Mouse (Mus musculus) forebrain, embryonic 14.5 days (tissue): ENCODE data around the gene Dcaf4. TPM values are rescaled to one million over a fixed set of nuclear protein-coding genes. Genes with fewer than 3 reads are reported as not detected.
A peak's percentile ranks its signal among the peaks of the same experiment; 100 is the strongest.

Experiments
- ATAC-seq: fragments of 200-750 bp; cut with Nextera tagmentation; 2 replicates; pipeline ENCODE4 v1.8.0; 2017; ENCODE audit warnings: mild to moderate bottlenecking, moderate library complexity
- DNase-seq: peaks from one replicate; pipeline ENCODE4 v3.0.0-alpha.2; 2015; ENCODE audit warnings: low spot score
- H3K27ac ChIP-seq: fragments of 300-500 bp; sonication (generic); 2 replicates; pipeline ENCODE4 v1.5.1; 2014; ENCODE audit warnings: low read depth, mild to moderate bottlenecking, control low read depth, low read length, moderate library complexity
- H3K27me3 ChIP-seq: fragments of 300-500 bp; sonication (generic); replicated peaks from 2 replicates; pipeline ENCODE4 v1.6.1; 2014; ENCODE audit warnings: low read length, control low read depth, mixed read lengths; ENCODE audit not compliant: control insufficient read depth, insufficient read depth
- H3K36me3 ChIP-seq: fragments of 300-500 bp; sonication (generic); 2 replicates; pipeline ENCODE4 v1.6.1; 2014; ENCODE audit warnings: low read length, control low read depth; ENCODE audit not compliant: control insufficient read depth, insufficient read depth
- H3K4me1 ChIP-seq: fragments of 300-500 bp; sonication (generic); 2 replicates; pipeline ENCODE4 v1.6.1; 2014; ENCODE audit warnings: antibody characterized with exemption, low read length, control low read depth; ENCODE audit not compliant: control insufficient read depth, insufficient read depth
- H3K4me2 ChIP-seq: fragments of 300-500 bp; sonication (generic); 2 replicates; pipeline ENCODE4 v1.6.1; 2014; ENCODE audit warnings: mild to moderate bottlenecking, control low read depth, low read length
- H3K4me3 ChIP-seq: fragments of 300-500 bp; sonication (generic); 2 replicates; pipeline ENCODE4 v1.5.1; 2014; ENCODE audit warnings: low read depth, low read length, control low read depth
- H3K9ac ChIP-seq: fragments of 300-500 bp; sonication (generic); 2 replicates; pipeline ENCODE4 v1.6.1; 2014; ENCODE audit warnings: mild to moderate bottlenecking, low read length, control low read depth, moderate library complexity
- H3K9me3 ChIP-seq: fragments of 300-500 bp; sonication (generic); replicated peaks from 2 replicates; pipeline ENCODE4 v1.6.1; 2016; ENCODE audit warnings: low read length, control low read depth, mixed read lengths; ENCODE audit not compliant: control insufficient read depth
- WGBS: fragments of 180-500 bp; shearing (Covaris S2); extraction: QIAGEN DNeasy Blood & Tissue Kit; methylation state at CpG from one replicate; pipeline ENCODE4 v1.1.7; 2014; 5-methylcytosine and 5-hydroxymethylcytosine counted together
- polyA plus RNA-seq: library from polyadenylated mRNA; unstranded; fragments of >200 nt; fragmentation: Nextera tagmentation; extraction: Ambion mirVana; gene quantifications from 2 replicates; pipeline ENCODE4 v1.2.1, GENCODE M21; 2014

The Dcaf4 gene
- polyA plus RNA-seq, 1 experiment from 2014 or later = 41.9 TPM

- no peak for DNase-seq
- no peak overlapping the region for H3K4me3 ChIP-seq
- no peak overlapping the region for H3K9ac ChIP-seq
- no peak overlapping the region for H3K4me2 ChIP-seq
- H3K27ac ChIP-seq = no peak overlapping the region
- ATAC-seq = no peak
- no peaks in the 10 kb centered on the region for H3K36me3 ChIP-seq
- H3K27me3 ChIP-seq = peaks cover 9% of the 10 kb centered on the region; the same call in 1 of the 2 replicates
- H3K4me1 ChIP-seq = peaks cover 17% of the 10 kb centered on the region
- WGBS = 69% methylated on average over 5 of the region's 5 CpGs
- H3K9me3 ChIP-seq = no peaks in the 10 kb centered on the region
These were observed 36.6 kb upstream of the Dcaf4 start for GRCm38 (mm10) chr12:83483653-83484052.

GRCm38 (mm10) chr12:83484855-83485745 is 35.2 kb upstream of the Dcaf4 start:
- Histone ChIP-seq H3K9ac (peak overlapping the region; percentile 72), H3K9me3 (no peaks in the 10 kb centered on the region), H3K27ac (no peak overlapping the region), H3K36me3 (no peaks in the 10 kb centered on the region), H3K4me2 (peak overlapping the region; percentile 100), H3K4me3 (peak overlapping the region; percentile 65), H3K4me1 (peaks cover 21% of the 10 kb centered on the region), H3K27me3 (peaks cover 9% of the 10 kb centered on the region; the same call in 1 of the 2 replicates)
- DNase-seq (peak; percentile 70), ATAC-seq (peak; percentile 13; the same call in 1 of the 2 replicates)
- under 1% methylated on average over 24 of the region's 24 CpGs for WGBS

- peak overlapping the region; percentile 72 for H3K9ac ChIP-seq
- no peaks in the 10 kb centered on the region for H3K9me3 ChIP-seq
- DNase-seq (peak; percentile 57), ATAC-seq (peak; percentile 4; the same call in 1 of the 2 replicates)
- H3K27ac ChIP-seq = peak overlapping the region; percentile 83; the same call in 1 of the 2 replicates
- peak overlapping the region; percentile 100 for H3K4me2 ChIP-seq
- H3K4me1 ChIP-seq = peaks cover 21% of the 10 kb centered on the region
- peak overlapping the region; percentile 65 for H3K4me3 ChIP-seq
- WGBS = under 1% methylated on average over 53 of the region's 53 CpGs
- H3K36me3 ChIP-seq = no peaks in the 10 kb centered on the region
- peaks cover 9% of the 10 kb centered on the region; the same call in 1 of the 2 replicates for H3K27me3 ChIP-seq
These were observed 34.2 kb upstream of the Dcaf4 start for GRCm38 (mm10) chr12:83485911-83486670.

GRCm38 (mm10) chr12:83486671-83487461 is 33.4 kb upstream of the Dcaf4 start:
- peak; percentile 54 for DNase-seq
- H3K4me3 ChIP-seq = peak overlapping the region; percentile 65
- H3K36me3 ChIP-seq = no peaks in the 10 kb centered on the region
- ATAC-seq = peak; percentile 71
- H3K9ac ChIP-seq = peak overlapping the region; percentile 72
- peaks cover 21% of the 10 kb centered on the region for H3K4me1 ChIP-seq
- peak overlapping the region; percentile 100 for H3K4me2 ChIP-seq
- 1% methylated on average over 67 of the region's 73 CpGs for WGBS
- 0 out of 2 replicates have a peak, but pooled peaks cover 5% of the 10 kb centered on the region for H3K9me3 ChIP-seq
- peaks cover 9% of the 10 kb centered on the region; the same call in 1 of the 2 replicates for H3K27me3 ChIP-seq
- peak overlapping the region; percentile 83 for H3K27ac ChIP-seq

- Histone ChIP-seq H3K27me3 (peaks cover 9% of the 10 kb centered on the region; the same call in 1 of the 2 replicates), H3K27ac (peak within 1 kb of the TSS; percentile 83)
- peak; percentile 94 for ATAC-seq
These were observed 32.7 kb upstream of the Dcaf4 start, which contains the start of gene Dpf3 for GRCm38 (mm10) chr12:83487476-83487991. Dpf3 (minus strand) TSS chr12:83487716.

GRCm38 (mm10) chr12:83488211-83488941 is 31.9 kb upstream of the Dcaf4 start:
- under 1% methylated on average over 29 of the region's 29 CpGs for WGBS
- H3K27me3 ChIP-seq = peaks cover 9% of the 10 kb centered on the region; the same call in 1 of the 2 replicates
- peak overlapping the region; percentile 100 for H3K4me2 ChIP-seq
- H3K4me3 ChIP-seq = peak overlapping the region; percentile 65
- H3K27ac ChIP-seq = no peak overlapping the region
- 0 out of 2 replicates have a peak, but pooled peaks cover 5% of the 10 kb centered on the region for H3K9me3 ChIP-seq
- DNase-seq = no peak
- peaks cover 21% of the 10 kb centered on the region for H3K4me1 ChIP-seq
- H3K9ac ChIP-seq = peak overlapping the region; percentile 51
- H3K36me3 ChIP-seq = no peaks in the 10 kb centered on the region
- no peak for ATAC-seq

More at GRCm38 (mm10) chr12:83487476-83487991, 32.7 kb upstream of the Dcaf4 start, which contains the start of gene Dpf3:
- 0 out of 2 replicates have a peak, but pooled peaks cover 5% of the 10 kb centered on the region for H3K9me3 ChIP-seq
- DNase-seq = peak; percentile 96
- H3K4me3 ChIP-seq = peak within 1 kb of the TSS; percentile 65
- H3K4me2 ChIP-seq = peak within 1 kb of the TSS; percentile 100
- WGBS = under 1% methylated on average over 31 of the region's 31 CpGs
- H3K4me1 ChIP-seq = peaks cover 21% of the 10 kb centered on the region
- peak within 1 kb of the TSS; percentile 72 for H3K9ac ChIP-seq
- H3K36me3 ChIP-seq = no peaks in the 10 kb centered on the region

- H3K4me2 ChIP-seq = no peak overlapping the region
- H3K27ac ChIP-seq = no peak overlapping the region
- 29% methylated on average over 2 of the region's 2 CpGs for WGBS
- no peak overlapping the region for H3K4me3 ChIP-seq
- no peaks in the 10 kb centered on the region for H3K36me3 ChIP-seq
- H3K4me1 ChIP-seq = peaks cover 17% of the 10 kb centered on the region
- H3K9me3 ChIP-seq = 0 out of 2 replicates have a peak, but pooled peaks cover 5% of the 10 kb centered on the region
- ATAC-seq (no peak), DNase-seq (no peak)
- H3K9ac ChIP-seq = no peak overlapping the region
- H3K27me3 ChIP-seq = 0 out of 2 replicates have a peak, but pooled peaks cover 4% of the 10 kb centered on the region
These were observed 30.5 kb upstream of the Dcaf4 start for GRCm38 (mm10) chr12:83489748-83490147.
